Mouse (Mus musculus) limb, embryonic 12.5 days (tissue): ENCODE data around the gene Tmem9. TPM values are rescaled to one million over a fixed set of nuclear protein-coding genes. Genes with fewer than 3 reads are reported as not detected.

Source experiments
- polyA plus RNA-seq: library from polyadenylated mRNA; unstranded; fragments of >200 nt; fragmentation: Nextera tagmentation; extraction: Ambion mirVana; gene quantifications from 2 replicates; pipeline ENCODE4 v1.2.1, GENCODE M21; 2016

The Tmem9 gene
- polyA plus RNA-seq, 1 experiment from 2014 or later = 173 TPM

Other genes starting within 250 kb of the Tmem9 start
- 43.6 and 43.7 TPM in 2 replicates for gene Phlda3, start 242.0 kb upstream of the Tmem9 start, polyA plus RNA-seq
- 89.0 and 101 TPM in 2 replicates for gene Tnni1, start 228.7 kb upstream of the Tmem9 start, polyA plus RNA-seq
- gene Lad1, start 189.6 kb upstream of the Tmem9 start, polyA plus RNA-seq = 5.2 and 5.3 TPM in 2 replicates
- 36.0 and 40.6 TPM in 2 replicates for gene Tnnt2, start 171.8 kb upstream of the Tmem9 start, polyA plus RNA-seq
- gene Pkp1, start 88.9 kb upstream of the Tmem9 start, polyA plus RNA-seq = 1.3 and 2.6 TPM in 2 replicates
- 0.14 TPM in 1 of 2 replicates, not detected in the other for gene Igfn1, start 1.8 kb upstream of the Tmem9 start, polyA plus RNA-seq
- gene Ascl5, start 42.7 kb downstream of the Tmem9 start, polyA plus RNA-seq = not detected in 2 replicates
- gene Cacna1s, start 44.6 kb downstream of the Tmem9 start, polyA plus RNA-seq = 2.4 and 3.7 TPM in 2 replicates
- gene Kif21b, start 123.2 kb downstream of the Tmem9 start, polyA plus RNA-seq = 10.6 and 11.4 TPM in 2 replicates
- gene Mroh3, start 204.7 kb downstream of the Tmem9 start, polyA plus RNA-seq = 0.23 and 0.40 TPM in 2 replicates
- gene Inava, start 226.1 kb downstream of the Tmem9 start, polyA plus RNA-seq = 25.4 and 28.4 TPM in 2 replicates